Mouse (Mus musculus) ES-E14 (cell line): ENCODE results near the gene Kif11.

Experiments used
- CHD2 ChIP-seq: IDR thresholded peaks from 2 replicates; pipeline ENCODE4 v1.6.1; 2014; ENCODE audit warnings: mild to moderate bottlenecking, low read depth, low read length, inconsistent platforms
- HCFC1 ChIP-seq: IDR thresholded peaks from 2 replicates; pipeline ENCODE4 v1.6.1; 2012; ENCODE audit warnings: low read length, inconsistent platforms, borderline replicate concordance; ENCODE audit not compliant: insufficient read depth
- MAFK ChIP-seq: IDR thresholded peaks from 2 replicates; pipeline ENCODE4 v1.6.1; 2014; ENCODE audit warnings: mild to moderate bottlenecking, low read depth, low read length, inconsistent platforms; ENCODE audit not compliant: insufficient read depth
- ZC3H11A ChIP-seq: IDR thresholded peaks from 2 replicates; pipeline ENCODE4 v1.6.1; 2012; ENCODE audit warnings: low read depth, mild to moderate bottlenecking, inconsistent platforms, low read length, borderline replicate concordance
- ZNF384 ChIP-seq: IDR thresholded peaks from 2 replicates; pipeline ENCODE4 v1.6.1; 2012; ENCODE audit warnings: low read depth, low read length, inconsistent platforms

- no peak for TF ChIP-seq ZNF384
- no peak for TF ChIP-seq MAFK
- TF ChIP-seq HCFC1: no peak
- no peak for TF ChIP-seq CHD2
- no peak for TF ChIP-seq ZC3H11A
Observed at GRCm38 (mm10) chr19:37431139-37431756, 55.0 kb downstream of the Kif11 start.
